Mouse (Mus musculus) lung, adult 2 months (tissue): ENCODE data around the gene Rhov.

Experiments
- CTCF ChIP-seq: fragments of 200-500 bp; IDR thresholded peaks from 2 replicates; pipeline ENCODE4 v1.5.1; 2011; ENCODE audit warnings: mild to moderate bottlenecking, low read length, control low read depth; ENCODE audit not compliant: insufficient read depth
- POLR2A ChIP-seq: fragments of 200-500 bp; IDR thresholded peaks from 2 replicates; pipeline ENCODE4 v1.6.1; 2011; ENCODE audit warnings: low read depth, mild to moderate bottlenecking, control low read depth, low read length, borderline replicate concordance; ENCODE audit errors: extremely low read depth

- no peak for TF ChIP-seq CTCF
- no peak for TF ChIP-seq POLR2A
Measured at GRCm38 (mm10) chr2:119277810-119278209, 6.7 kb upstream of the Rhov start.
